Mouse (Mus musculus) layer of hippocampus, postnatal 14 days (tissue): ENCODE results near the gene Cops7a. TPM values are rescaled to one million over a fixed set of nuclear protein-coding genes. Genes with fewer than 3 reads are reported as not detected.

Experiments used
- DNase-seq, 2 experiments: peaks; one replicate each; pipeline ENCODE4 v3.0.0; 2021 to 2022; ENCODE audit warnings: low spot score in 2 of 2, mixed read lengths in 1 of 2
- total RNA-seq, 2 experiments: library from RNA; stranded (reverse); gene quantifications; 2 replicates each; pipeline ENCODE4 v1.2.3; 2021

Gene Cops7a
- total RNA-seq, 2 experiments from 2014 or later: 125 to 128 TPM

DNA sequence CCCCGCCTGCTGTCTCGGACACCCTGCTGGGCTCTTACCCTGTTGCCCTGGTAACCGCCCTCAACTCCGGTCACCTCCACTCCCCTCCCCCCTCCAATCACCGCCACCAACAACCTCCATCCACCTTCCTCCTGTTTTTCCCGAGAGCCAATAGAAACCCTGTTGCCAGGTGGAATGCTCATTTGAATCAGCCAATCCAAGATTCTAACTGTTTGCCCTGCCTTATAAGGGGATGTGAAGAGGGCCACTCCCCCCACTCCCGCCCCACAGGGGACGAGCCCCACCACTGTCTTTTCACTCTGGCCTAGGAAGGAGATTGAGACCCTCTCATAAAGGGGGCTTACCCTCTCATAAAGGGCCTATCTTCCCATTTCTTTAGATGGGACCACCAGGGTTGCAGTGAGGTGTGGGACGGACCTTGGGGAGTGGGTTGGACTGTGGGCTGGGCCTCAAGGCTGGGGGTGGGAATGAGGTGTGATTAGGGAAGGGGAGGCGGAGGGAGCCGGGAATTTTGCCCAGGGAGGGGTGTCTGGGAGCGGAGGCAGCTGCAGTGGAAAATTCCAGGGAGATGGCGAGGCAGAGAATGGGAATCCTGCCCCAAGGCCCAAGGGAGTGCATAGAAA, 45.5 kb downstream of the Cops7a start, which contains the start of gene Ptms:
Gene Ptms (minus strand): TSS at position 409 of the 623 bp plus-strand sequence.
- DNase-seq: peak; percentile 90 to 97

- DNase-seq: no peak
Observed at GRCm38 (mm10) chr6:124918890-124919627, 46.3 kb downstream of the Cops7a start.

DNA sequence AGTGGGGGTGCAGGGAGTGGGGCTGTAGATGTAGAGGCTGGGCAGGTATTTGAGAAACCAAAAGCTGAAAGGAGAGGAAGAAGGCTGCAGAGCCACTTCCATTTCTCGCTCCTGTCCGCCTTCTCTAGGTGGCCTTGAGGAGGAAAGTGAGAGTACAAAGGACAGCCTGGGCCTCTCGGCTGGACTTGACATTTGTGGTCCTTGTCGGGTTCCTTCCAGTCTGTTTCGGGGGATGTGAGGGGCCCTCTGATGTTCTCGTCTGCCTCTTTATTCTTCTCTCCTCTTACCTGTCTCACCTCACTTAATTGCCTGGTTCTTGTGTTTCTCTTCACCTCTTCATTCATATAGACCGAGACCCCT, 47.0 kb downstream of the Cops7a start:
- no peak for DNase-seq

- peak; percentile 85 to 95 for DNase-seq
Observed at GRCm38 (mm10) chr6:124917518-124918330, 47.6 kb downstream of the Cops7a start.

GRCm38 (mm10) chr6:124916695-124917517, 48.4 kb downstream of the Cops7a start:
- peak; percentile 91 to 92 for DNase-seq

DNA sequence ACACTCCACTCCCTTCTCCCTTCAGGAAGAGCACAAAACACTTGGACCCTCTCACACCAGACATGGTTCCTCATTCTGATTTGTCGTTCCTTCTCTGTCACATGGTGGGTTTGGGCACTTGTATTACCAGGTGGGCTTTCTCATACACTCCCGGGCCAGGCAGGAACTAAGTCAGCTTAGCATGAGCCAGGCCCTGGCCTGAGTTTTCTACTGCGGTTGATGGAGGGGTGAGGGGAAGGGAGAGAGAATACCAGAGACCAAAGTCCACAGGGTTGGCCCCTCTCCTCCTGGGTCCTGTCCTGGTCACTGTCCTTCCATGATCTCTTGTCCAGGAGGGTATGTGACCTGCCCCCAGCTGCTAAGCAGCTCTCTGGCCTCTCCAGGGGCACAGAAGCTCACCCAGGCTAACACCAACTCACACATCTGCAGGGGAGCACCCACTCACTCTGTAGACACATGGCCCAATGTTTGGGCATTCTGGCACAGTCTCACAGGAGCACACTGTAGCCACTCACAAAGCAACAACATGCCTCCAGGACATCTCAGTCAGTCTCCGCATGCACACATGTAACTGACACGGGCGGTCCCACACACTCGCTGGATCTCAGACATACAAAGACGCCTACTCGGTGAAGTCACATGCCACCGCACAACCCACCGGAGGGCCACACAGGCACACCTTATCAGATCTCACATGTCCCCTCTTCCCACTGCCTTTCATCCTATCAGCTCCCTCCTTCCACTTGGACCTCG, 49.2 kb downstream of the Cops7a start:
- DNase-seq: peak in 1 of 2 experiments; percentile 74

DNA sequence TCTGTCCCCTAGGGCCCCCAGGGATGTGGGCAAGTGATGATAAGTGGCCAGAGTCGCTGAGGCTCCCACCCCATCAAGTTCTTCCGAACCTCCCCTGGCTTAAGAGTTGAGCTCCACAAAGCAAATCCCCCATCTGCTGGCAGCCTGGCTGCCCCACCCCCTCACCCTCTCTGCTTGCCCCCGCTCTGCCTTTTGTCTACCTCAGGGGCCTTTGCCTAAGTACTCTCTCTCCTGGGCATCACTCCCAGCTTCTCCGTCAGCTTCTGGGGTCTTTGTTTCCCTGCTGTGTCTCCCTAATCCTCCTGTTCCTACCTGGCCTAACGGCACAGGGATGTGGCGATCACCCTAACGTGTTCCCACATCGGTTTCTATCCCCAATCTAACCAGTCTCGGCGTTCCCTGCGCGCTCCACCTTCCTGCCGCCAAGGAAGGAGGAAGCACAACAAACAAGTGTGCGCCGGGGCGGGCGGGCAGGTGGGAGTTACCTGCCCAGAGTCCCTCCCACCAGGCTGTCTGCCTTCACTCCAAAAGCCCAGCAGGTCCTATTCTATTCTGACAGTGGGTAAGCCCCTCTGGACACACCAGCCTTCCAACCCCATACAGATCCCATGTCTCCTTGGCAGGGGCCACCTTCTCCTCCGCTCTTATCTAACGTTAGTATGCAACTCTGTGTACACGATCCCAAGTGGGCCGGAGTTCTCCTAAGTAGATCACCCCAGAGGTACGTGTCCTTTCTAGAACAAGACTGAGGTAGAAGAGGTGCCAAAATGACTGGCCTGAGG, 50.0 kb downstream of the Cops7a start:
- DNase-seq: no peak

- no peak for DNase-seq
Observed at GRCm38 (mm10) chr6:124914511-124914910, 50.8 kb downstream of the Cops7a start.

- no peak for DNase-seq
Observed at GRCm38 (mm10) chr6:124913721-124914285, 51.5 kb downstream of the Cops7a start.

DNA sequence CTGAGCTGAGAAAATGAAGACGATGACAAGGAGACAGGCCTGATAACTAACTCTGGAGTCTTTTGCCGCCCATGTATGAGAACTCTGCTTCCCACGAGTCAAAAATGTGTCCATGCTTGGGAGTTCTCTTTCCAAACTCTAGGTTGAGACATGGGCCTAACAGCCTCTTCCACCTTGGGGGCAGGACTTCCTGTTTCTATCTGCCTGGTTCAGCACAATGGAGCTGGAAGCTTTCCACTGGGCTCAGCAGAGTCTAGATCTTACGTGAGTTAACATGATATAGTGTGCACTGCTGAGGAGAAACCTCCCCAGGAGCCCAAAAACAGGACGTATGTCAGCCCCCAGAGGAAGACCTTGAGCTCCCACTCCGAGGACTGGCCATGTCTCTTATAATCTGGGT, 52.1 kb downstream of the Cops7a start:
- DNase-seq: no peak

DNA sequence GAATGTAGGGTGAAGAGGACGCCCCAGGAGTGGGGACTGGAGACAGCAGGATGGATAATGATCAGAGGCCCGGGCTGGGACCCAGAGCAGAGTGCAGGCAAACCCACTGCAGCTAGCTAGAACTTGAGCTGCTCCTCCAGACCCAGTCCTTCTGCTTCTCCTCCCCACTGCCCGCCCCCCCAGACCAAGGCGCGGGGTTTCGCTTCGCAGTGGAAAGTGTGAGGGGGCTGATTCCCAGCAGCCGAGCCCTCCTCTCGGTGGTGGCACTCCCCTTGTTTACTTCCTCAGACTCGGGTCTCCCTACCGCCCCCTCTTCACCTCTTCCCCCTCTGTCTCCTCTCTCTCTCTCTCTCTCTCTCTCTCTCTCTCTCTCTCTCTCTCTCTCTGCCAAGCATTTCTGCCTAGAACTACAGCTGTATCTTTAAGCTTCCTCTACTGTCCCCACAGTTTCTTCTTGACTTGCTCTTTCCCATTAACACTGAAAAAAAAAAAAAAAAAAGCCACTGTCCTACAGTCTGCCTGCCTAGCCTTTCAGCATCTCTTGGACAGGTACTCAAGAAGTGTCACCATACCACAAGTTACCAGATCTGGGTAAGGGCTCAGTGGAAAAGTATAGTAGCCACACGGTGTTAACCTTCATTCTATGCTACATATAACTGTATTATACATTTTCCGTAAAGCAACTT, 53.7 kb downstream of the Cops7a start, which contains the start of gene Lag3:
Gene Lag3 (minus strand): TSS at position 173 of the 686 bp plus-strand sequence.
- DNase-seq: no peak

GRCm38 (mm10) chr6:124910032-124910431, 55.3 kb downstream of the Cops7a start:
- no peak for DNase-seq

Other genes with a start within 250 kb of the Cops7a start
- 1 to 10 TPM; 3.8 to 5.7 TPM for gene Ptpn6, start 226.8 kb downstream of the Cops7a start, total RNA-seq
- gene Grcc10, start 224.2 kb downstream of the Cops7a start, total RNA-seq: 100 to 1,000 TPM; 297 to 325 TPM
- gene Gm45234, start 209.5 kb downstream of the Cops7a start, total RNA-seq: 1 to 10 TPM in 1 of 2 experiments, not detected in 1; 1.3 TPM
- gene Atn1, start 209.0 kb downstream of the Cops7a start, total RNA-seq: 100 to 1,000 TPM; 147 to 149 TPM
- gene Eno2, start 195.9 kb downstream of the Cops7a start, total RNA-seq: 100 to 1,000 TPM; 667 to 671 TPM
- gene Lrrc23, start 185.8 kb downstream of the Cops7a start, total RNA-seq: 1 to 10 TPM; 1.6 to 3.4 TPM
- 1 to 10 TPM; 5.7 to 6.7 TPM for gene Spsb2, start 156.9 kb downstream of the Cops7a start, total RNA-seq
- 100 to 1,000 TPM; 578 to 579 TPM for gene Tpi1, start 151.2 kb downstream of the Cops7a start, total RNA-seq
- 100 to 1,000 TPM; 180 to 183 TPM for gene Usp5, start 136.1 kb downstream of the Cops7a start, total RNA-seq
- gene Cdca3, start 136.0 kb downstream of the Cops7a start, total RNA-seq: 1 to 10 TPM; 2.0 to 3.4 TPM
- under 1 TPM in 1 of 2 experiments, not detected in 1; 0.21 TPM for gene Gnb3, start 125.3 kb downstream of the Cops7a start, total RNA-seq
- 10 to 100 TPM; 24.7 to 24.8 TPM for gene P3h3, start 107.8 kb downstream of the Cops7a start, total RNA-seq
- 100 to 1,000 TPM; 180 to 193 TPM for gene Gpr162, start 101.6 kb downstream of the Cops7a start, total RNA-seq
- gene Cd4, start 77.3 kb downstream of the Cops7a start, total RNA-seq: under 1 TPM; 0.29 to 0.58 TPM
- gene Lag3, start 53.8 kb downstream of the Cops7a start, total RNA-seq: 1 to 10 TPM; 2.6 to 3.0 TPM
- 1,000 to 10,000 TPM; 1,231 to 1,331 TPM for gene Ptms, start 45.4 kb downstream of the Cops7a start, total RNA-seq
- gene Mlf2, start 34.2 kb downstream of the Cops7a start, total RNA-seq: 100 to 1,000 TPM; 681 to 696 TPM
- 100 to 1,000 TPM; 119 to 120 TPM for gene Pianp, start 31.2 kb upstream of the Cops7a start, total RNA-seq
- 10 to 100 TPM; 41.9 to 49.2 TPM for gene Zfp384, start 43.6 kb upstream of the Cops7a start, total RNA-seq
- gene Ing4, start 74.2 kb upstream of the Cops7a start, total RNA-seq: 10 to 100 TPM; 62.5 to 62.6 TPM
- gene Acrbp, start 84.2 kb upstream of the Cops7a start, total RNA-seq: 1 to 10 TPM; 6.2 to 8.1 TPM
- 1 to 10 TPM in 1 of 2 experiments, under 1 TPM in 1; 0.94 to 1.6 TPM for gene Lpar5, start 102.4 kb upstream of the Cops7a start, total RNA-seq
- gene Chd4, start 130.4 kb upstream of the Cops7a start, total RNA-seq: 100 to 1,000 TPM; 173 to 193 TPM
- gene Nop2, start 166.4 kb upstream of the Cops7a start, total RNA-seq: 10 to 100 TPM; 29.2 to 30.5 TPM
- gene Iffo1, start 179.7 kb upstream of the Cops7a start, total RNA-seq: 10 to 100 TPM; 64.7 to 73.2 TPM
- gene Gapdh, start 200.9 kb upstream of the Cops7a start, total RNA-seq: 1,000 to 10,000 TPM; 2,098 to 2,176 TPM
- 10 to 100 TPM; 26.8 to 29.8 TPM for gene Ncapd2, start 226.2 kb upstream of the Cops7a start, total RNA-seq
- gene Mrpl51, start 226.3 kb upstream of the Cops7a start, total RNA-seq: 10 to 100 TPM; 67.7 to 74.4 TPM